Mouse (Mus musculus) adrenal gland, postnatal 36 days (tissue): ENCODE measurements at regions not wholly inside any gene's neighbourhood (a gene's known extent, or its start where the extent isn't known, plus 50 kb on each side); places are given as distances from the start of the nearest gene placed in this dataset.

ENCODE experiments used
- DNase-seq, 2 experiments: peaks; one replicate each; pipeline ENCODE4 v3.0.0; 2021; ENCODE audit warnings: mixed read lengths in 1 of 2

GRCm38 (mm10) chr3:147096179-147096578, 244.0 kb downstream of the Ttll7 start:
- no peak for DNase-seq

GRCm38 (mm10) chr3:147098065-147098580, 246.0 kb downstream of the Ttll7 start:
- DNase-seq = no peak

- no peak for DNase-seq
Observed at GRCm38 (mm10) chr3:147098611-147099010, 246.4 kb downstream of the Ttll7 start.

- no peak for DNase-seq
Observed at GRCm38 (mm10) chr3:147099143-147099713, 247.1 kb downstream of the Ttll7 start.

GRCm38 (mm10) chr3:147101053-147101764, 249.0 kb downstream of the Ttll7 start:
- DNase-seq = no peak

GRCm38 (mm10) chr3:147101765-147102113, 249.6 kb downstream of the Ttll7 start:
- DNase-seq = no peak

- DNase-seq = no peak
Observed at GRCm38 (mm10) chr3:147103428-147103827, 251.3 kb downstream of the Ttll7 start.

- DNase-seq = no peak
Observed at GRCm38 (mm10) chr3:147117609-147118008, 265.4 kb downstream of the Ttll7 start.

- DNase-seq = peak in 1 of 2 experiments; percentile 28
Observed at GRCm38 (mm10) chr3:147118092-147118491, 265.9 kb downstream of the Ttll7 start.

- no peak for DNase-seq
Observed at GRCm38 (mm10) chr3:147118622-147119021, 266.5 kb downstream of the Ttll7 start.

GRCm38 (mm10) chr3:147121826-147122225, 269.7 kb downstream of the Ttll7 start:
- no peak for DNase-seq

GRCm38 (mm10) chr3:147127740-147128139, 275.6 kb downstream of the Ttll7 start:
- no peak for DNase-seq

- DNase-seq = peak; percentile 24 to 37
Observed at GRCm38 (mm10) chr3:147132830-147133229, 280.7 kb downstream of the Ttll7 start.

GRCm38 (mm10) chr3:147133408-147133807, 281.2 kb downstream of the Ttll7 start:
- DNase-seq = no peak

GRCm38 (mm10) chr3:147140414-147140813, 288.2 kb downstream of the Ttll7 start:
- DNase-seq = no peak

GRCm38 (mm10) chr3:147153456-147153855, 301.3 kb downstream of the Ttll7 start:
- no peak for DNase-seq

GRCm38 (mm10) chr3:147153998-147154397, 301.8 kb downstream of the Ttll7 start:
- DNase-seq = no peak

GRCm38 (mm10) chr3:147163126-147163525, 311.0 kb downstream of the Ttll7 start:
- DNase-seq = peak; percentile 27 to 31

- no peak for DNase-seq
Observed at GRCm38 (mm10) chr3:147163540-147163939, 311.4 kb downstream of the Ttll7 start.

GRCm38 (mm10) chr3:147164931-147165330, 312.8 kb downstream of the Ttll7 start:
- peak; percentile 65 to 75 for DNase-seq

- DNase-seq = no peak
Observed at GRCm38 (mm10) chr3:147166555-147166954, 314.4 kb downstream of the Ttll7 start.

- DNase-seq = no peak
Observed at GRCm38 (mm10) chr3:147169215-147169614, 317.0 kb downstream of the Ttll7 start.

- no peak for DNase-seq
Observed at GRCm38 (mm10) chr3:147170106-147170505, 317.9 kb downstream of the Ttll7 start.

- no peak for DNase-seq
Observed at GRCm38 (mm10) chr3:147178746-147179145, 326.6 kb downstream of the Ttll7 start.
